Mouse (Mus musculus): ENCODE measurements around the gene Tbl3.
"Not testable (repeated sequence)": the region's sequence is repeated elsewhere in the genome, so short reads cannot be mapped to it uniquely, and the experiment has no call there.

Gene Tbl3

GRCm38 (mm10) chr17:24727618-24728017, 20.2 kb upstream of the Tbl3 start, which contains the start of gene Rpl3l:
TSS of gene Rpl3l (plus strand) at chr17:24727820.
- no peak for DNase-seq (ENCODE audit: low read depth, low spot score)

GRCm38 (mm10) chr17:24725637-24726390, 18.4 kb upstream of the Tbl3 start:
- DNase-seq (ENCODE audit: low read depth, low spot score): no peak

- DNase-seq (ENCODE audit: low read depth, low spot score): peak; percentile 96
Observed at GRCm38 (mm10) chr17:24724184-24724583, 16.7 kb upstream of the Tbl3 start, which contains the start of gene Ndufb10. TSS of gene Ndufb10 (minus strand) at chr17:24724478.

GRCm38 (mm10) chr17:24723881-24724180, 16.4 kb upstream of the Tbl3 start:
- DNase-seq (ENCODE audit: low read depth, low spot score): no peak

GRCm38 (mm10) chr17:24723122-24723880, 15.8 kb upstream of the Tbl3 start:
- DNase-seq (ENCODE audit: low read depth, low spot score): no peak

- DNase-seq (ENCODE audit: low read depth, low spot score): no peak
Observed at GRCm38 (mm10) chr17:24722220-24722924, 14.9 kb upstream of the Tbl3 start.

GRCm38 (mm10) chr17:24721383-24721955, 14.0 kb upstream of the Tbl3 start:
- DNase-seq (ENCODE audit: low read depth, low spot score): not testable (repeated sequence)

- not testable (repeated sequence) for DNase-seq (ENCODE audit: low read depth, low spot score)
Observed at GRCm38 (mm10) chr17:24720616-24721015, 13.2 kb upstream of the Tbl3 start.

- peak; percentile 98 for DNase-seq (ENCODE audit: low read depth, low spot score)
Observed at GRCm38 (mm10) chr17:24719494-24720222, 12.2 kb upstream of the Tbl3 start.

GRCm38 (mm10) chr17:24718938-24719337, 11.5 kb upstream of the Tbl3 start:
- not testable (repeated sequence) for DNase-seq (ENCODE audit: low read depth, low spot score)

GRCm38 (mm10) chr17:24717943-24718342, 10.5 kb upstream of the Tbl3 start, which contains the start of the genes Rnf151 and Rps2:
TSS of gene Rnf151 (minus strand) at chr17:24718063.
TSS of gene Rps2 (plus strand) at chr17:24718116.
- no peak for DNase-seq (ENCODE audit: low read depth, low spot score)

- DNase-seq (ENCODE audit: low read depth, low spot score): no peak
Observed at GRCm38 (mm10) chr17:24716166-24716682, 8.8 kb upstream of the Tbl3 start.

- DNase-seq (ENCODE audit: low read depth, low spot score): no peak
Observed at GRCm38 (mm10) chr17:24715556-24715955, 8.1 kb upstream of the Tbl3 start.

- no peak for DNase-seq (ENCODE audit: low read depth, low spot score)
Observed at GRCm38 (mm10) chr17:24708646-24709045, 1.2 kb upstream of the Tbl3 start.

- DNase-seq (ENCODE audit: low read depth, low spot score): no peak
Observed at GRCm38 (mm10) chr17:24707801-24708425, 453 bp upstream of the Tbl3 start.

GRCm38 (mm10) chr17:24705821-24706220, 1.6 kb downstream of the Tbl3 start:
- DNase-seq (ENCODE audit: low read depth, low spot score): no peak

GRCm38 (mm10) chr17:24701251-24701650, 6.2 kb downstream of the Tbl3 start:
- DNase-seq (ENCODE audit: low read depth, low spot score): no peak

GRCm38 (mm10) chr17:24699473-24699872, 8.0 kb downstream of the Tbl3 start:
- DNase-seq (ENCODE audit: low read depth, low spot score): no peak

- DNase-seq (ENCODE audit: low read depth, low spot score): no peak
Observed at GRCm38 (mm10) chr17:24698715-24699114, 8.7 kb downstream of the Tbl3 start.

- DNase-seq (ENCODE audit: low read depth, low spot score): no peak
Observed at GRCm38 (mm10) chr17:24697985-24698384, 9.5 kb downstream of the Tbl3 start.
